Mouse (Mus musculus): ENCODE data around the gene Ung.
A peak's percentile ranks its signal among the peaks of the same experiment; 100 is the strongest.

Ung gene

DNA sequence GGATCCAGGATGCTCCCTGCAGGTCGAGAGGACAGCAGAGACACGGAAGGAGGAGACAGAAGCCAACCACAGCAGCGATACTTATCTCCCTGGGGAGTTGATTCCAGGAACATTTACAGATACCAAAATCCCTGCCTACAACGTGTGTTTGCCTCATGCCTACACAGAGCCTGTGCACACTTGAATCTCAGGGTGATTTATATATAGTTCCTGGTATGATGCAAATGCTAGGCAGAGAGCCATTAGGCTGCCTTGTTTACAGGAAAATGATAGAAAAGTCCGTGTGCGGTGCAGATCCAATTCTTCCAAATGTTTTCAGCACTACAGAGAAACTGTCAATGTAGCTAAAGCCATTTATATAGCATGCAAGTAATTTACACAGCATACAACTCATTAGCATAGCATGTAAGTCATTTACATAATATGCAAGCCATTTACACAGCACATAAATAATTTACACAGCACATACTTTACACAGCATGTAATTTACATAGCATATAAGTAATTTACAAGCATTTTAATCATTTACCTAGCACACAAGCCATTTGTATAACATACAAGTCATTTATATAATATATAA lies 33.0 kb downstream of the Ung start:
- no peak for DNase-seq (ENCODE audit: extremely low spot score, low spot score)

DNA sequence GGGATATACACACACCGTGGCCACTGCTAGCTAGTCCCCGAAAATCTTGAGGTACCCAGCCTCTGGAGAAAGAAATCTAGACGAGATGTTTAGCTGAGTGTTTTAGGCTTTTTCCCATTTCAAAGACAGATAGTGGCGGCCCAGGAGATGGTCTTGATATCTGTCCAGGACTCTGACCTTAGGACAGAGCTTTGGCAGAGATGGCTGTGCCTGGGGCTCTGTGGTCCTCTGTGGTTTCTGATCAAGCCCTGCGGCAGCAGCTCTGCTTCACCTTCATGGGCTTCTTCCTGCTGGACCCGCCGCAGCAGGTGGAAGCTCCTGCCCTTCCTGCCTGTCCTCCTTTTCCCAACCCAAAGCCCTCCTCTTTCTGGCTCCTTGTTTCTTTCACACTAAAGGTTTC lies 40.2 kb downstream of the Ung start:
- DNase-seq (ENCODE audit: extremely low spot score, low spot score), result no peak

DNA sequence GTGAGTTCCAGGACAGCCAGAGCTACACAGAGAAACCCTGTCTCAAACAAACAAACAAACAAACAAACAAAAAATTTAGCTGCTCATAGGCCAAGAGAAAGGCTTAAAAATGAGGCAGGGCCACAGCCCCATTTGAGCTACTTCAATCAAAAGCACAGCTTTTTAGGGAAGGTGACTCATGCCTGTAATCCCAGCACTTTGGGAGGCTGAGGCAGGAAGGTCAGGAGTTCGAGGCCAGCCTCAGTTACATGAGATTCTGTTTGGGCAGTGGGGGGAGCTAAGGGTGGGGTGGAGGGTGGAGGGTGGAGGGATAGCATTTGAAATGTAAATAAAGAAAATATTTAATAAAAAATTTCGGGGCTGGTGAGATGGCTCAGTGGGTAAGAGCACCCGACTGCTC lies 42.8 kb downstream of the Ung start:
- no peak for DNase-seq (ENCODE audit: extremely low spot score, low spot score)

DNA sequence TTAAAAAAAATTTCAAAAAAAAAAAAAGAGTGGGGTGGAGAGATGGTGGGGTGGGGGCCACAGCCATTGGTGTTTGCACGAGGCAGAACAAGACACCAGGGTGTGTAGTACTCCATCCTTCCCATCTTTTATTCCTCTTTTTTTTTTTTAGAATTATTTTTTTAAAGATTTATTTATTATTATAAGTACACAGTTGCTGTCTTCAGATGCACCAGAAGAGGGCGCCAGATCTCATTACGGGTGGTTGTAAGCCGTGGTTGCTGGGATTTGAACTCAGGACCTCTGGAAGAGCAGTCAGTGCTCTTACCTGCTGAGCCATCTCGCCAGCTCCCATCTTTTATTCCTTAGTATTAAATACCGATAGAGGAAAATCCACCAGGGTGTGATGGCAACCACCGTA lies 43.3 kb downstream of the Ung start:
- no peak for DNase-seq (ENCODE audit: extremely low spot score, low spot score)

DNA sequence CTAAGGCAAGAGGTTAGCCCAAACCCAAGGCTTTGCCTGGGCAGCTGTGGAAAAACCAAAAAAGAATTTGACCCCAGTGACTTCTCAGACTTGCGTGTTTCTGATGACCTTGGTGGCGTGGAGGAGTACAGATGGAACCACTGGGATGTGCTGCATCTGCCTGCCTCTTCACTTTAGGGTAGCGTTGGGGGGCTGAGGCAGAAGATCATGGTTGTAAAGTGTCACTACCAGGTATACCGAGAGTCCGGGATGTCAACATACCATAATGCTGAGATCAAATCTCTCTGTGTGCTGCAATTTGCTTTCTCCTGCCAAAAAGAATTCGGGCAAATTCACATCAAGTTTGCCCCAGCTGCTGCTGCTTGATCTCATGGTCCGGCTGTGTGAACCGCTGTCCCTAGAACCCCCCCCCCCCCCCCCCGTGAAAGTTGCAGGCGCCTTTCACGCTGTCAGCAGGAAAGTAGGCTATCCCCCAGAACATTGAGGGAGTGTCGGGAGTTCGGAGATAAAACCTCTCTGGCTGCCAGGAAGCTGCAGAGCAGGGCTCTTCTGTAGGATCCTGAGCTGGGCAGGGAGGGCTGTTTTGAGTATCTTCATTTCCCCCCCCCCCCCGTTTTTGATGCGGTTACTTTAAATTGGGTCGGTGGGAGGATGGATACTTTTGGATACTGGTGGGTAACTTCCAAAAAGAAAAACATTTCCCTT lies 43.8 kb downstream of the Ung start:
- DNase-seq (ENCODE audit: extremely low spot score, low spot score), result no peak

DNA sequence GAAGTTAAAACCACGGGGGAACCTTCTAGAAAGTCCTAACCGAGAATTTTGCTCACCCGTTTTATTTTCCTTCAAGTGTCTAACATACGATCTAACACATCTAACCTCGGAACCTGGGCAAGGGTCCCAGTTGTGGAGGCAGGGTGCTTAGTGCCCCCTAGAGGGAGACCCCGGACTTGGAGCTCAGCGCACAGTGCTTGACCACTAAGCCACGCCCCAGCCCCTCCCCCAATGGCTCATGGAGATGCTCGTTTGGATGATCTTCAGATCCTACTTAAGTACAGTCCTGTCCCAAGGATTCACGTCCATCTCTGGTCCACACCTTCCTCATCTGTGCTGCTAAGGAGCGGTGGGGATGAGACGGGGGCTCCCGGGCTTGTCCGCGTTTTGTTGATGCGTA lies 44.5 kb downstream of the Ung start:
- DNase-seq (ENCODE audit: extremely low spot score, low spot score), result peak; percentile 66

DNA sequence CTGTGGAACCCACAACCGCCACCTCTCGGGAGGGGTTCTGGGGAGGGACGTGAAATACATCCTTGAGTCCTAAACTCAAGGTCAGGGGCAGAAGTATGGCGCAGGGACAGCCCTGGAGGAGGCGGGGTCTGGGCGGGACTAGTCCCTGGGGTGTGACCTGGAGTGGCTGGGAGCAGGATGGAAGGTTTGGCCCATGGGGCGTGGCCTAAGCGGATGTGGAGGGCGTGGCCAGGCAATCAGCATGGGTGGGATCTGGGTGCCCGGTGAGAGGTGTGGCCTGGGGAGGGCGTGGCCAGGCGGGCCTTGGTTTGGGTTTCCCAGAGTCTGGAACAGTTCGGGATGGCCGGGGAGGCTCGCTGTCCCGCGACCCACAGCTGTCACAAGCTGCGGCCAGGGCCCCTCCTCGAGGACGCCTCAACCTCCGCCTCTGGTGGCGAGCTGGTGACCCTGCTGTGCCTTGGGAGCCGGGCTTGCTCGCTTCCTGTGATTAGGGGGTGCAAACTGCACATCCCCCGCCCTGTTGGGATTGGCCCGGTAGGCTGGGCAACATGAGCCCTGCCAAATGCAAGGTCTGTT lies 45.5 kb downstream of the Ung start:
- peak; percentile 95 for DNase-seq (ENCODE audit: extremely low spot score, low spot score)

DNA sequence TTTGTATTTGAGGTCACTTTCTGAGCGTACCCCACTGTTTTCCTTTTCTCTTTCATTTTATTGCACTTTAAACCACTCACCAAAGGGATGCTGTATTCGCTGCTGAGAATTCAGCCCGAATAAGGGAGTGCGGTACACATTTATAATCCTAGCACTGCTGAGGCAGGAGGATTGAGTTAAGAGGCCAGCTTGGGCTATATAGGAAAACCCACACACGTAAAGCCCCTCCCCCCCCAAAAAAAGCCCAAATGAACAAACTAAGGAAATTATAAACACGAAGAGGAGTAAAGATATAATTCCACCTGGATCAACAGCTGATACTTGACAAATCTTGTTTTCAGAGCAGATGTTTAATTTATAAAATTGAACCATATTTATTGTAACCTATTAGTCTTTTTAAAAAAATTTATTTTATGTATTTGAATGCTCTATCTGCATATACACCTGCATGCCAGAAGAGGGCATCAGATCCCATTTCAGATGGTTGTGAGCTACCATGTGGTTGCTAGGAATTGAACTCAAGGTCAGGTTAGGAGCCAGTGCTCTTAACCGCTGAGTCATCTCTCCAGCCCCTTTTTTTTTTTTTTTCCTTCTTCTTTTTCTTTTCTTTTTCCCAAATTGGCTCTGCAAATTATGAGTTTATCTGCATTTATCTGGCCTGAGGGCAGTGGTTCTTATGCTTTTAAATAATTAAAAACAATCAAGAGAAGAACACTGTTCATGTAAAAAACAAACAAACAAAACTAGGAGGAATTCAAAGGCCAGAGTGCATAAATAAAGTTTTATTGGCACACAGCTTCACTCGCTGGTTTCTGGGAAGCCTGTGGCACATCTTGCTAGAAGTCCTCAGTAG lies 46.6 kb downstream of the Ung start:
- no peak for DNase-seq (ENCODE audit: extremely low spot score, low spot score)

DNA sequence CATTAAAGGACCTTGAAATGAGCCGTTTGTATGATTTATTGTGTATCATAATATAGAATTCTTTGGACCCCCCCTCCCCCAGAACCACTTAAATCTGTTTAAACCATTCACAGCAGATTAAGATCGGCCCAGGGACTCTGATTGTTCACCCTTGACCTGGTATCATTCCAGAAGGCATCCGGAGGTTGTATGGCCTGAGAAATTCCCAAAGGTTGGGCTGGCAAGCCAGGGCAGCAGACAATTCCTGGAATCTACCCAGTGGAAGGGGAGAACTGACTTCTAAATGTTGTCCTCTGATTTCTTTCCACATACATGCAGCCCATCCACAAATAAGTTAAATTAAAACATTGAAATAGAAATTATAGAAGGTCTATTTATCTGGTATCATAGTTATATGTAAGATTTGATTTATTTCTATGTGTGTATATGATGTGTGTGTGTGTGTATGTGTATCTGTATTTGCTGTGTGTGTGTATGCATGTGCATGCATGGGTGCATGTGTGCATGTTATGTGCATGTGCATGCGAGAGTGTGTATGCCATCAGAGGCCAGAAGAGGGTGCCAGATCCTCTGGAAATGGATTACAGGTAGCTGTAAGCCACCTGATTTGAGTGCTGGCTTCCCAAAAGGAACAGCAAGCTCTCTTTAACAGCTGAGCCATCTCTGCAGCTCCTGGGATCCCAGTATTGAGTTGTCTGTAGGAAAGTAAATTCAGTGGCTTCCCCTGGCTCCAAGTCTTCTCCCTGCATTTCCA lies 48.0 kb downstream of the Ung start:
- no peak for DNase-seq (ENCODE audit: extremely low spot score, low spot score)

DNA sequence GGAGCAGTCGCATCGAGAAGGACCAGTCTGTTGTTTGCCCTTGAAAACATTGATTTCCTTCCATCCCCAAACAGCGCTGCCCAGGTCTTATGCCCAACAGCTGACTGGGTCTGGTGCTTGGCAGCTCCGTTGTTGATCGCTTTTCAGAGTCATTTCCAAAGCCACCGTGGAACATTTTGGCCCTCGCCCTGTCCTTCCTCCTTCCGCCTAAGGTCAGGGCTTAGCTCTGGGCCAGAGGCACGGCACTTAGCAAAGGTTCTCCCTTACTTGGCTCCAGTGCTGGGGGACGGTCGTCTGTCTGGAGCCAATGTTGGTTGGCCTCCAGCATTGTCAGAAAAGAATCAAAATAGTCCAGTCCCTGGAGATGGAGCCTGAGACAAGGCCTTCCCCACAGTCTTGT lies 49.4 kb downstream of the Ung start:
- DNase-seq (ENCODE audit: extremely low spot score, low spot score), result no peak

DNA sequence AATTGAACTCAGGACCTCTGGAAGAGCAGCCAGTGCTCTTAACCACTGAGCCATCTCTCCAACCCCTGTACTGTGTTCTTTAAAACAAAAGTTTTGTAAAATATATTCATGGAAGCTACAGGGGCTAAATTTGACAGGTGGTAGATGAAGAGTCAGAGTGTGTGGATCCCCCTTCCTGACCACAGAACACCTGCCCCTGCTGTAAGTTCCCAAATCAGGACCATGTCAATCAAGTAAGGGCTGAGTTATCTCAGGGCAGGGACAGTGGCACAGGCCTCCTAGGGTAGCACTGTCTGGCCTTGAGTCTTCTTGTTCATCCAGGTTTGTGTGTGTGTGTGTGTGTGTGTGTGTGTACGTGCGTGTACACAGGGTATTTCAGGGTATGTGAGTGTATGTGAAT lies 53.3 kb downstream of the Ung start:
- DNase-seq (ENCODE audit: extremely low spot score, low spot score), result no peak

DNA sequence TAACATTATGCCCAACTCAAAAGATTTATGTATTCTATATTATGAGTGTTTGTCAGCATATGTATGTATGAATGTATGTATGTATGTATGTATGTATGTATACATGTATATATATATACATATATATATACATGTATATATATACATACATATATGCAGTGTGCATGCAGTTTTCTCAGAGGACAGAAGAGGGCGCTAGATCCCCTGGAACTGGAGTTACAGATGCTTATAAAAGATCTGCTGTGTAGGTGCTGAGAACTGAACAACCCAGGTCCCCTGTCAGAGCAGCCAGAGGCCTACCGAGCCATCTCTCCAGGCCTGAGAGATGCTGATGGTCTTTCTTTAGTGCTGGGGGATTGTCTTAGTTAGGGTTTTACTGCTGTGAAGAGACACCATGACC lies 56.9 kb downstream of the Ung start:
- DNase-seq (ENCODE audit: extremely low spot score, low spot score), result no peak

Measured in neural tube, embryonic 10.5 days (tissue).